Mouse (Mus musculus) lung, adult 10 weeks (tissue): Measurements from ENCODE around the gene Sp9. TPM values are rescaled to one million over a fixed set of nuclear protein-coding genes. Genes with fewer than 3 reads are reported as not detected.

Experiments used
- polyA plus RNA-seq: library from polyadenylated mRNA; stranded (reverse); fragments of 350-450 nt; fragmentation: Illumina TruSeq; extraction: RNeasy Lipid Tissue Mini Kit (QIAGEN cat#74804); gene quantifications from one replicate; pipeline ENCODE4 v1.2.3, GENCODE M21; 2014; ENCODE audit warnings: low read depth, low replicate concordance; ENCODE audit not compliant: insufficient read depth

The Sp9 gene
- polyA plus RNA-seq: not detected

DNA sequence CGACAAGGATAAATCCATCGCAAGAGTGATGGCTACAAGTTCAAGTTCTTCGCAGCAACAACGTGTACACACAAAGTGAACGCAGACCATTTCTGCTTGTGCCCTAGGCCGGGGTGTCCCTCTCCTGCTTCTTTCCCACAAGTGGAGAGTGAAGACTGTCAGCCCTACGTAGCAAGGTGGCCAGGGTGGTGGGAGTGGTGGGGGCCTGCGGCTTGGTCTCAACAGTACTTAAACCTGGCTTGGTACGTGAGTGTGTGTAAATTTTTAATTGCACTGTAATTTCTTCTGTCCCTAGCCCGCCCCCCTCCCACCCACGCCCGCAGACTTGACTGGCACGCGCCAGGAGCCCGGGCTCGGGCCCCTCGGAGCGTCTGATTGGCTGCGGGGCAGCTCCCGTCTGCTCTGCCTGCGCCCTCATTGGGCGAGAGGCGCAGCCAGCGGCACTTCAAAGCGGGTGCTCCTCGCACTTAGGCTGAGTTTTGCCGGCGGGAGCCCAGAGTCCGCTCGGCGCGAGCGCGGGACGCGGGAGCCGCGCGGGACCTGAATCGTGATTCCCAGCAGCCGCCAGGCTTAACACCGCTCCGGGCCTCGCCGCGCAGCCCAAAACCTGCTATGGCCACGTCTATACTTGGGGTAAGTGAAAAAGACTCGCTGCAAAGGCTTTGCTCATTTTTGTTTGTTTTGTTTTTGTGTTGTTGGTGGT lies at the start of gene Sp9:
Gene Sp9 (plus strand): TSS at position 467 of the 703 bp plus-strand sequence.

GRCm38 (mm10) chr2:73312152-73313116 lies 40.7 kb downstream of the Sp9 start, which contains the start of the genes Scrn3 and Cir1:
TSS of gene Scrn3 (plus strand) at chr2:73312601.
TSS of gene Cir1 (minus strand) at chr2:73312701.

Other genes starting within 250 kb of the Sp9 start
- gene Ola1, start 53.0 kb upstream of the Sp9 start, polyA plus RNA-seq: 23.0 TPM
- 16.1 TPM for gene Scrn3, start 40.7 kb downstream of the Sp9 start, polyA plus RNA-seq
- 20.5 TPM for gene Cir1, start 40.8 kb downstream of the Sp9 start, polyA plus RNA-seq
- gene Gpr155, start 114.6 kb downstream of the Sp9 start, polyA plus RNA-seq: 9.0 TPM